Mouse (Mus musculus) urinary bladder, adult 2 months (tissue): ENCODE measurements around the gene Cdc45. TPM values are rescaled to one million over a fixed set of nuclear protein-coding genes. Genes with fewer than 3 reads are reported as not detected.

Experiments
- DNase-seq: peaks from one replicate; pipeline ENCODE4 v3.0.0; 2022; ENCODE audit warnings: low spot score
- polyA plus RNA-seq: library from polyadenylated mRNA; depleted of rRNA; stranded (reverse); fragments of >200 nt; gene quantifications from 2 replicates; pipeline ENCODE4 v1.2.3, GENCODE M21; 2012

Gene Cdc45
- polyA plus RNA-seq, 1 experiment, result 4.4 TPM

DNA sequence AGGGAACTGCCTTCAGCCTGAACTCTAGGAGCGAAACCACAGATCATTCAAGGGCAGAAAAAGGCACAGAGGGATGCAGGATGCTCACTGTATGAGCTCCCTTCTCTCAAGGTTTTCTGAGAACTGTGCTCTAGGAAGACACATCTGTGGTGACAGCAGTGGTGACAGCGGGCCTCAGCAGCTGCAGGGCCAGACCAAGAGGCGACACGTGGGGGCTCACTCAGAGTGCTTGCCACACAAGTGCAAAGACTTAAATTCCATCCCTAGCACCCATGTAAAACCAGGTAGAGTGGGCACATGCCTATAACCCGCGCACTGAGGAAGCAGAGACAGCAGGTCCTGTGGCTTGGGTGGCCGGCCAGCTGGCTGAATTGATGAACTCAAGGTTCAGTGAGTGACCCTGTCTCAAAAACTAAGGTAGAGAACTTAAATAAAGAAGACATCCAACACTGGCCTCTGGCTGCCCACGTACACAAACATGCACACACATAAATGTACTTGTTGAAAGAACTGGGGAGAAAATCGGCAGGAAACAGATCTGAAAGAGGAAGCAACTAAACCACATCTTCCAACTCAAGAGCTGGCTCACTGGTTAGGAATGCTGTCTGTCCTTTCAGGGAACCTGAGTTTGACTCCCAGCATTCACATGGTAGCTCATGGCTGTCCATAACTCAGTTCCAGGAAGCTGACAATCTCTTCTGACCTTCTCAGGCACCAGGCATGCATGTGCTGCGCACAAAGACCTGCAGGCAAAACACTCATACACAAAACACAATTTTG is 23.0 kb downstream of the Cdc45 start:
- DNase-seq, result no peak

DNA sequence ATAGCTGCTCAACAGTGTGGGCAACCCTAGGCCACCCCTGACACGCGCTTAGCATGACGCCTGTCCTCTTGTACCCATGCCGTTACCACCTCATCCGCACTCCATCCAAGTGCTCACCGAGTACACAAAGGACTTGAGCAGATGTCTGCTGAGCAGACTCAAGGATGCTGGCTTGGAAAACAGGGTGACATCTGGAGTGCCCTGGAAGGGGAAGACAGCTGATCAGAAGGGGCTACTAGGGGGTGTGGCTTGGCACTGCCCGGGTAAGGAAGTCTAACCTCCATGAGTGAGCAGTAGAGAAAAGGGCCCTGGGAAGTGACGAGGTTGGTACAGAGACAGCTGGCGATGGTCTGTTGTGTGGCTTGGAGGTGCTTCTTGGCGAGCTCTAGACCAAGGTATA is 25.1 kb downstream of the Cdc45 start:
- DNase-seq, result no peak

DNA sequence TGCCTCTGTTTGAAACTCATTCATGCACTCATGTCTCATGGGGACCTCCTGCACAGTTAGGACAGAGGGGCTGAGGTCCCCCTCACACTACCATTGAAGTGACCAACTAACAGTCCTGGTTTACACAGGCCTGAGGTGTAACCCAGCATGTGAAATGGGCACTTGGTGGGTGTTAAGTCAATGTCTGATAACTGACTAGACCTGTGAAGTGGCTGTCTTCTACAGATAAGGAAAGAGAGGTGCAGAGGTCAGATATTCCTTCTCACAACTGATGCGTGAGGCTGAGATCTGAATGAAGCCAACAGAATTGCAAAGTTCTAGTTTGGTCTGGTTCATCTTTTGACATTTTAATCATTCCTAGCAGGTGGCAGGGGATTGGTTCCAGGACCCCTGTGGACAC is 26.3 kb downstream of the Cdc45 start:
- DNase-seq, result no peak

DNA sequence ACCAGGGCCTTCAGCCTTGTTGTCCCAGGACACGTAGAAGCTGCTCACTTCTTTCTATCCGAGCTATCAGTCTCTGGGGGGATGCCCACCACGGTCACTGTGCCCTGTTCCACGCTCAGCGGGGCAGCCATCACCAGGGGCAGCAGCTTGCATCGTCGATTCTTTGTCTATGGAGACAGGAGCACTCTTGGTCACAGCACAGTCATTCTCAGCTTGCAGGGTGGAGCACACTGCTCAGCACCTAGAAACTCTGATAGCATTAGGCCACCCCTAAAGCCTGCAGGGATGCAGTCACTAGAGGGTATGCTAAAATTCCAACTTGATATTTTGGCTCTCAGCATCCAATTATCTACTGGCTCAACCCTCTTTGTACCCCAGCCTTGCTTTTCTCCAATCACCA is 26.8 kb downstream of the Cdc45 start:
- no peak for DNase-seq

DNA sequence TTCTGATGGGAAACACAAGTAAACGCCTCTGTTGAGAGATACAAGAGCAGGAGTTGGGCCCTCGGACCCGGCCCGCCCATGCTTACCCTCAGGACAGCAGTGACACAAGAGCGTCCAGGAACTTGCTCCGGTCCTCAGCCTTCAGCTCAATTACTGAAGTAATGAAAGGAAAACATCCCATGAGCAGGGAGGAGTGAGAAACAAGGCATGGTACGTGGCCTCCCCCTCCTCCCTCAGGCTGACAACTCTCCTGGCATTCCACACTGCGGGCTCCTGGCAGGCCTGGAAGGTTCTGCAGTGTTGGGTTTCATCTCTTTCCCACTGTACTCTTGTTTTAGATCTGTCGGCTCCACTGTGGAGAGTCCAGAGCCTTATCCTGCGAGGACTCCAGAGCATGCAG is 30.0 kb downstream of the Cdc45 start:
- no peak for DNase-seq

DNA sequence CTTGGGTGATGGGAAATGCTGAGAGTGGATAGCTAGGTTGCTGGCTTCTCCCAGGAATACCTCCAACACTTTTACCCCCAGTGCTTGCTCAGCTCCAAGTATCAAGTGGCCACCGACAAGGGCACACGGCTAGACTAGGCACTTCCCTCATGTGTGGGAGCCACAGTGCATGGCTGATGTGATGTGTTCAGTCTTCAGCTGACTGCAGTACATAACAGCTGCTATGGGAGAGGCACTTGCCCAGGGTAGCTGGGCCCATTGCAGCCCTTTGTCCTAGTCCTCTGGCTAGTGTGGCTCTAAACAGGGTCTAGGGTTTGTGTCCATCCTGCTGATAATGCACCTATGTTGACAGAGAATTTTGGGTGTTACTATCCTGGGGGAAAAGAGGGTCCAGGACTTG is 33.3 kb downstream of the Cdc45 start:
- no peak for DNase-seq

DNA sequence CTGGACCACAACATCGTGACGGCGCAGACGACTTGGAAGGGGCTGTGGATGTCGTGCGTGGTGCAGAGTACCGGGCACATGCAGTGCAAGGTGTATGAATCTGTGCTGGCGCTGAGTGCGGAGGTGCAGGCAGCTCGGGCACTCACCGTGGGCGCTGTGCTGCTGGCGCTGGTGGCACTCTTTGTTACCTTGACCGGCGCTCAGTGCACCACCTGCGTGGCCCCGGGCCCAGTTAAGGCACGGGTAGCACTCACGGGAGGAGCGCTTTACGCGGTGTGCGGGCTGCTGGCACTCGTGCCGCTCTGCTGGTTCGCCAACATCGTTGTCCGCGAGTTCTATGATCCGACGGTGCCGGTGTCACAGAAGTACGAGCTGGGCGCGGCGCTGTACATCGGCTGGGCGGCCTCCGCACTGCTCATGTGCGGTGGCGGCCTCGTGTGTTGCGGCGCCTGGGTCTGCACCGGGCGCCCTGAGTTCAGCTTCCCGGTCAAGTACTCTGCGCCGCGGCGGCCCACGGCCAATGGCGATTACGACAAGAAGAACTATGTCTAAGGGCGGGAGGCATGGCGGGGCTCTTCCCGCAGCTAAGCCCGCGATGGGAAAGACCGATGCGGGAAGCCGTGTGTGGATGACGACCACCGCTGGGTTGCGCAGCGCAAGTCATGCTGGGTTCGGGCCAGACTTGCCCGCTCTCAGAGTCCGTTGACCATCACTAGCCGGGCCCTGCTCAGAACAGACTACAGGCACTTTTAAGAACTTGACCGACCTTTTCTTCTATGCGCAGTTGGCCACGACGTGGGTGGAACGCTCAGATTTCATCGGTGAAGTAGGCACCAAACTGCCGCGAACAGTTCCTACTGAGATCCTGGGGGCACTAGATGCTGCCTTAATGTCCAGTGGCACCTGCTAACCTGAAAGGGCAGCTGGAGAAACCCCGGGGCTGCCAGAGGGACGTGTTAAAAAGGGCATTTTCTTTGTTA is 34.4 kb downstream of the Cdc45 start:
- no peak for DNase-seq

DNA sequence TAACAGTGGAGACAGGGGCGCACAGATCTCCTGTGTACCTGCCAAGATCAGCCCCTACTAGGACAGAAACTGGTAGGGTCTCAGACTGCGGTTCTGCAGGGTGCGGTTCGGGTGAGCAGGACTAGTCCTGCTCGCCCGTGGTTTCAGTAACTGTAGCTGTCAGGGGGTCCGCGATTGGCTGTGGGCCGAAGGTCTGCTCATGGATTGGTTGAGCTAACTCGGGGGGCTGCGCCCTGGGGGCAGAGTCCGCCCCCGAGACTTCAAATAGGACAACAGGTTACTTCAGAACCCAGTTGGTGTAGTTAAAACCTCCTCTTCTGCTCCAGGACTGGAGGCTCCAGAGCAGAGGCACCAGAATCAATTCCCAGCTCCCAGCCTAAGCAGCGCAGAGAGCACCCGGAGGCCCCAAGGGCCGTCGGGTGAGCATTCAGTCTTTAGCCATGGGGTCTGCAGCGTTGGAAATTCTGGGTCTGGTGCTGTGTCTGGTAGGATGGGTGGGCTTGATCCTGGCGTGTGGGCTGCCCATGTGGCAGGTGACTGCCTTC is 35.2 kb downstream of the Cdc45 start, which contains the start of gene Cldn5:
Gene Cldn5, plus strand, starts transcription at position 292 of the 545 bp plus-strand sequence.
- DNase-seq, result no peak

DNA sequence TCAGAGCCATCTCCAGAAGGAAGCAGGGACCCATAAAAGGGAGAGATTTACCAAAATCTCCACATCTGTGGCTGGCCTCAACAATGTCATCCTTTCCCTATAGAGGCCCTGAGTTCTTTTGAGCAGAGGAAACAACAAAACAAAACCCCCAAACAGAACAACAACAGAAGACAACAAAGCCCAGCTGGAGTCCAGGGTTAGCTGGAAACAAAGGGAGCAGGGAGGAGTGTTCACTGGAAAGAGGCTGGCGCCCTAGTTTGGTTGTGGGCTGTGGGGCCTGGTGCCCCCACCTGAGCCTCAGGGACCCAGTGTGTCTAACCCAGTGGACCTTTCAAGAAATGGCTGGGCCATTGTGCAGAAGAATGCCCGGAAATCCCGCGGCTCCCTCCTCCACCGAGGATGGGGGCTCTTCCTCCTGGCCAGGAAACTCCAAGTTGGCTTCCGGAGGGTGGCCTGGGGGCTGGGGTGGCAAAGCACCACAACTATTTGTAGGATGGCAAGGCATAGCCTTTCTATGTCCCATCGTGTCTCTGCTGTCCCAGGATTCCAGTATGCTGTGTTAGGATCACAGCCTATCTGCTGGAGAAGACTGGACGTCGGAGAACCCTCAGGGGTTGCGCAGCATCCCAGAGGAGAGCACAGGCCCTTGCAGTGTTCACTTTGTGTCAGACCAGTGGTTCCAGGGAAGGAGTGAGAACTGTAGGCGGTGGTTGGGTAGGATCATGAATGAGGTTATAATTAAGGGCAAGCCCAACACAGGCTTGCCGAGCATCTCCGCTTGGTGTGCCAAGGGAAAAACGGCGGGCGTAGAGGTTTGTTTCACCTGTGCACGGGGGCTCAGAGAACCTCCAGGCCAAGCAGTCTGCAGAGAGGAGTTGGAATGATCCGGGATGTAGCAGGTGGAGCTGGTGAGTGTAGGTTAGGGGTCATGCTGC is 35.9 kb downstream of the Cdc45 start:
- no peak for DNase-seq

DNA sequence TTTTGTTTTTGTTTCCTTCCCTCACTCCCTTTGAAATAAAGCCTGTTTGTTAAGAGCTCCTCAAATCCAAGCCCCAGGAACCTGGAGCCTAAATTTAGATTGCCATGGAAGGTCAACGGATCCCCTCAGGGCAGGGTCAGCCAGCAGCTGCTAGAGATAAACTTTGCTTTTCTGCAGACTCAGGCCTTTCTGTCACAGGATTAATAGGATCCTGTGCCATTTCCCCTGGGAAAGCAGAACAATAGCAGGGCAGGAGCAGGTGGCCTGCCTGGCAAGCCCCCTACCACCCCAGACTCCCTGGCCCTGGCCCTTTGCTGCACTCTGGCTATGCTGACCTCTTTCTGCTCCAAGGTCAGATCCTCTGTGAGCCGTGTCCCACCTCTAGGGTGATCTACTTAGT is 37.9 kb downstream of the Cdc45 start:
- no peak for DNase-seq

DNA sequence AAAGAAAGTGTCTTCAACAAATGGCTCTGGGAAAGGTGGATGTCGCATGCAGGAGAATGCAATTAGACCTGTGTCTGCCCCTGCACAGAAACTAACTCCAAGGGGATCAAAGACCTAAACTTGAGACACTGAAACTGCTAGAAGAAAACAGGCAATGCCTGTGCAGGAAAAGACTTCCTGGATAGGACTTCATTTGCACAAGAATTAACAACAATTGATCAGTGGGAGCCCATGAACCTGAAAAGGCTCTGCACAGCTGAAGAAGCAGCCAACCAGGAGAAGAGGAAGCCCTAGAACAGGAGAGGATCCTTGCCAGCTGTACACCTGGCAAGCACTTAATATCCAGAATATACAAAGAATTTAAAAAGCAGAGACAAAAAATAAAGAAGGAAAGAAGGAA is 42.3 kb downstream of the Cdc45 start:
- no peak for DNase-seq

DNA sequence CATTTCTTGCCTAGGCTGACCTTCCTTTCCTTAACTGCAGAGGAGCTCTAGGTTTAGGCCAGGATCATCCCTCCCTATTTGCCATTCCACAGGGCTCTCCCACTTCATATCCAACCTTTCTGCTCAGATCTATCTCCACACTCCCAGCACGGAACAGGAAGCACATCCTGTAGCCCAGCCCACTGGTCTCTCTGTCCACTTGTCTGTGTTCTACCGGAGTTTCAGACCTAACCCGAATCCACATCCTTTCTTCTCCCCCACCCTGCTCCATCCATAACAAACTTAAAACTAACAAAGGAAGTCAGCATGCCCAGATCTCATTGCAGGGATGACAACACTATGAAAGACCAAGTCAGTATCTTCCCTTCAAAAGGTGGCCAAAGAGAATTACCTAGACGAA is 45.4 kb downstream of the Cdc45 start:
- DNase-seq, result no peak

DNA sequence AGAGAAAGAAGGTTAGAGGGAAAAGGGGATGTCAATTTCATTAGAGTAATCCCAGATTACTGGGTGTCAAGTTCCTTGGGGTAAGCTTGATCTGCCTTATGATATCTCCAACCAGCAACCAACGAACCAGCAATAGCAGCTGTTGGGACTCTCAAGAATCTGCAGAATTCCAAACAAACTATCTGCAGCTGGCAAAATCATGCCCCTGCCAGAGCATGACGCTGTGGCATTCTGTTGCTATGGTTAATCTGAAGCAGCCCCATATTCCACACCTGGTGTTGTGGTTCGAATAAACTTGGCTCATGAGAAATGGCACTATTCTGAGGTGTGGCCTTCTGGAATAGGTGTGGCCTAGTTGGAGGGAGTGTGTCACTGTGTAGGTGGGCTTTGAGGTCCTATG is 48.8 kb downstream of the Cdc45 start:
- no peak for DNase-seq

DNA sequence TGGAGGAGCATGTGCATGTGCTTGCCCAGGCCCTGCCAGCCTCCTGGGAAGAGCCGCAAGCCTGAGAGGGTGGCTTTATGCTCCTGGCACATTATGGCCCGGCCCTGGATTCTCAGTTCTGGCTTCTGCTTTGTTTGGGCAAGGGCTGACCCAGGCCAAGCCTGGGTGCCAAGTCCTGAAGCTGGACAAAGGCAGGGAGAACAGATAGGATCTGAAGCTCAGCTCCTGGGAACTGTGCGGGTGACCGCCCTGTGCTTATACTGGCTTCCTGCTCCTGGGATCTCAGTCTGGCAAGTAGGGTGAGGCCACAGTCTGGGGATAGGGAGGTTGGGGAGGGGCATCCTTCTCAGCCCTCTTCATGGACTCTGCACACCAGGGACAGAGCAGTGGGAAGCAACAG is 50.1 kb downstream of the Cdc45 start:
- no peak for DNase-seq

DNA sequence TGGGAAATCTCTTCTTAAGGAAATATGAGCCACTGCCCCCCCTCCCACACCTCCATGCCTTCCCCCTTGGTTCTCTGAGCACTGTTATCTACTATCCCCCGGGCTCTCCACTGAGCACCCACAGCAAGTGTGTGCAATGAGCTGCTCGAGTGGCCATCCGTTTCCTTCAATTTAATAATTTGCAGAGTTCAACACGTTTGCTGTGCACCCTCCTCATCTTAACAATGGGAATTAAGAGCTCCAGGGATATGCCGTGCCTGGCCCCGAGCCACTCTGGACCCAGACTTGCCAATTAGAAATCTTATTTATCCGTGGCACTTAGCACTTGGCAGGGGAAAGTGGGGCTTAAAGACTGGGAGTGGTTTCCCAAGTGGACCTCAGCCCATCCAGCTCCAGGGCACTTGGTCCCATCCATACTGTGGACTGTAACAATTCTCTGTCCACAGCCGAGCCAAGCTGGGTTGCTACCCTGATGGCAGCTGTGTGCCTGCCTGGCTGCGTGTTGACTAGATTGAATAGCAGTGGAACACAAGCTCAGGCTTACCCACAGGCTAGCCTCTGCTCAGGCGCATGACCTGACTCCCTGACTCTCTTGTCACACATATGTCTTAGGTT is 59.8 kb downstream of the Cdc45 start:
- no peak for DNase-seq

DNA sequence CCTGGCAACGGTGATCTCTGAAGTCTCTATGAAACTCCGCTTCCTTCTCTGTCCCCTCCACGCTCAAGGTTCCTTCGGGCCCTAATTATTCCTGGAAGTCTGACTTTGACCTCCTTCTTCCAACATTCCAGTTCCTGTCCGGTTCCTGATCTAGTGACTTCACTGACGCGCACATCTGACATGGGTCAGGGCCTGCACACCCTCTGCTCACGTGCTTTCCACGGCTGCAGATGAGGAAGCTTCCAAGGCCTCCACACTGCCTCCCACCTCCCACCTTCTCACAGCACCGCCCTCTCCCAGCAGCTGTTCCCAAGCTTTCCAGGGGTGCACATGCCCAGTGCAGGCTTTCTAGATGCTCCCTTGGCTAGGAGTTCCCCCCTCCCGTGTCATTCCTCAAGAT is 60.7 kb downstream of the Cdc45 start:
- DNase-seq, result no peak

DNA sequence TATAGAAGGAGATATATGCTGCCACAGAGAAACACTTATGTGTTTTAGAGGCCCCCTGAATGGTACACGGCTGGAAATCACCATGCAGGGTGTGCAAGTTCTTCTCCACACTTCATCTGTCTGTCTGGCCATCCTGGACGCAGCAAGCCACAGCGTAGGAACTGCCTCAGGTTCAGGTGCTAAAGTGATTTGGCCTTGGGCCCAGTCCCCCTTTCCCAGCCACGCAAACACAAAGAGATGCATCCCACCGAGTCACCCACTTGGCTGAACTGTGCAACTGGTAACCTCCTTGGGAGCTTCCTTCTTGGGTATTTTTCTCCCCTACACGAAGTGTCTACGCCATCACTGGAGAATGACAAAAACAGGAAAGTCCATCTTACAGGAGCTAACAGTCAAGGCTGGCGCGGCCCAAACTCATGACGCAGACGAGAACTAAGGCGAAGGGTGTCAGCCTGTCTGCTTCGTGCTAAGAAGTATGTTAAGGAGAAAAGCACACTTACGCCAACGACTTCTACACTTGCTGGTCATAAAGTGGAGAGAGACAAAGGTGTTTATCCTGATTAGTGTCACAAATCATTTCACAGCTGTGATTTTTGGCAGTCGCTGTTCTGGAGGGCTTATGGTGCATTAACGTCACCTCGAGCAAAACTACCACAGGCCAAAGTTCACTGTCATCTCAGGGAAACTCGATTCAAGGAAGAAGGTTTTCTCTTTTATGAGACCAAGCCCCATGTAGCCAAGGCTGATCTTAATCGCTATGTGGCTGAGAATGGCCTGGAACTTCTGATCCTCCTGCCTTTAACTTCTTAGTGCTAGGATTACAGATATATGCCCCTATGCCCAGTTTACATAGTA is 65.3 kb downstream of the Cdc45 start:
- DNase-seq, result no peak

DNA sequence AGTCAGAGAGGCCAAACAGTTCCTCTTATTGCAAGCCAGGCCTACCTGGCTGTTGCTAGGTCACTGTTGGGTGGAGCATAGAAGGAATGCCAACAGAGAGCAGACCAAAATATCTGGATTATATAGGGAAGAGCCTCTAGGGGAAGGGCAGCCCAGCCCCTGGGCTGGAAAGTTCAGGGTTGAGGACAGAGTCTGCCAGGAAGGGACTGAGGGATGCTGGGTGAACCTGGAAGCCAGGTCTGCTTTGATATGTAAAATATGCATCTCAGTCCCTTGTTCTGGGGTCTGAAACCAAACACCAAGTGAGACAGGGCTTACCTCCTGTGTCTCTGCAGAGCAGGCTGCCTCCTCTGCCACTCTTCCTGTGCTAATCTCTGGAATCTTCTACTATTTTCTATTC is 73.5 kb downstream of the Cdc45 start:
- DNase-seq, result no peak

DNA sequence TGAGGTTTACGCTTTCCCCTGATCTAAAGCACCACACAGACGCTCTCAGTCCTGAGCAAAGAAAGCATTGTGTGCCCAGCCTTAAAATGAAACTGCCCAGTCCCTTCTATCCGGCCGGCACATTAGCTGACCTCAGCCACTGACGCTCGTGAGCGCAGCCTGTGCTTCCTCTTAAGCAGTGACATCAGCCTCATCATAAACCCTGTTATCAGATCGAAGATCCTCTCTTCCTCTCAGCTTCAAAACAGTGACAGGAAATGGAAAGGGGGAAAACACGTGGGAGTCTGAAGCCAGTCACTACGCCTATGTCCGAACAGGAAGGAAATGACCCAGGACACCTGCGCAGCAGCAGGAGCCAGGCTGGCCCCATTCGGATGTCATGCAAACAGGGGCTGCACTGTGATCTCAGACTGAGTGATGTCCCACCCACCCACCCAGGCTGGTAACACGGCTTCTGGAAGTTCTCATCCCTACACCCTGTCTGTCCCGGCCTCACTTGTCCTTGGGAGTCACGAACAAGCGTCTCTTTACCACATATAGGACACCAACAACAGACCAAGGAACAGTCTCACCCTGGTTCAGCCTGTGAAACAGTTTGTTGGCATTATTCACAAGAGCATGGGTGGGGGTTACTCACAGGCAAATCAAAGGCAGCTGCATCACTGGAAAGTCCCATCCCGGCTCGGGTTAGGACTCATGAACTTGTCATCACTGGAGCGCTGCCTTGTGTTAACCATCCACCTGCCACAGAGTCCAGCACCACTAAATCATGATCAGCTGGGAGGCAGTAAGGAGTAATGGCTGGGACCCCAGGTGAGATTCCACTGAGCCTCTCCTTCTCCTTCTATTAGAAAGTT is 78.5 kb downstream of the Cdc45 start:
- no peak for DNase-seq
